Mouse (Mus musculus) lung, adult 2 months (tissue): ENCODE results near the gene Rnf182. TPM values are rescaled to one million over a fixed set of nuclear protein-coding genes. Genes with fewer than 3 reads are reported as not detected.

Experiments used
- DNase-seq: peaks from one replicate; pipeline ENCODE4 v3.0.0; 2022
- H3K4me1 ChIP-seq: fragments of 200-500 bp; 2 replicates; pipeline ENCODE4 v1.6.1; 2011; ENCODE audit warnings: low read length; ENCODE audit not compliant: control insufficient read depth, insufficient read depth
- H3K4me3 ChIP-seq: fragments of 200-500 bp; replicated peaks from 2 replicates; pipeline ENCODE3; 2011; ENCODE audit warnings: low read depth, mild to moderate bottlenecking, control low read depth, low read length; ENCODE audit errors: extremely low read depth
- CTCF ChIP-seq: fragments of 200-500 bp; IDR thresholded peaks from 2 replicates; pipeline ENCODE4 v1.5.1; 2011; ENCODE audit warnings: mild to moderate bottlenecking, low read length, control low read depth; ENCODE audit not compliant: insufficient read depth
- POLR2A ChIP-seq: fragments of 200-500 bp; IDR thresholded peaks from 2 replicates; pipeline ENCODE4 v1.6.1; 2011; ENCODE audit warnings: low read depth, mild to moderate bottlenecking, control low read depth, low read length, borderline replicate concordance; ENCODE audit errors: extremely low read depth
- WGBS: fragments of 180-500 bp; shearing (Covaris S2); methylation state at CpG from one replicate; pipeline ENCODE4 v1.1.7; 2018; 5-methylcytosine and 5-hydroxymethylcytosine counted together
- polyA plus RNA-seq: library from polyadenylated mRNA; depleted of rRNA; stranded (reverse); fragments of >200 nt; gene quantifications from 2 replicates; pipeline ENCODE4 v1.2.3, GENCODE M21; 2012

Gene Rnf182
- polyA plus RNA-seq, 1 experiment: 0.07 TPM

- TF ChIP-seq CTCF (no peak), POLR2A (no peak)
- Histone ChIP-seq H3K4me3 (no peak overlapping the region), H3K4me1 (no peaks in the 10 kb centered on the region)
- DNase-seq: no peak
- WGBS: 90% methylated on average over 4 of the region's 4 CpGs
These were observed 17.5 kb downstream of the Rnf182 start for GRCm38 (mm10) chr13:43633024-43633423.

- TF ChIP-seq CTCF (no peak), POLR2A (no peak)
- Histone ChIP-seq H3K4me3 (no peak overlapping the region), H3K4me1 (no peaks in the 10 kb centered on the region)
- DNase-seq: no peak
- WGBS: 69% methylated on average over 7 of the region's 7 CpGs
These were observed 22.2 kb downstream of the Rnf182 start for GRCm38 (mm10) chr13:43637720-43638119.

- Histone ChIP-seq H3K4me3 (no peak overlapping the region), H3K4me1 (no peaks in the 10 kb centered on the region)
- no peak for TF ChIP-seq CTCF
- TF ChIP-seq POLR2A: no peak
- 38% methylated on average over 1 of the region's 1 CpGs for WGBS
- no peak for DNase-seq
These were observed 29.5 kb downstream of the Rnf182 start for GRCm38 (mm10) chr13:43644991-43645390.

- no peak for TF ChIP-seq CTCF
- no peak for TF ChIP-seq POLR2A
- 75% methylated on average over 6 of the region's 6 CpGs for WGBS
- no peaks in the 10 kb centered on the region for H3K4me1 ChIP-seq
These were observed 33.0 kb downstream of the Rnf182 start for GRCm38 (mm10) chr13:43648556-43648955.

GRCm38 (mm10) chr13:43651277-43651676 lies 35.8 kb downstream of the Rnf182 start:
- WGBS: 79% methylated on average over 3 of the region's 3 CpGs
- Histone ChIP-seq H3K4me1 (no peaks in the 10 kb centered on the region), H3K4me3 (no peak overlapping the region)
- TF ChIP-seq CTCF: no peak
- TF ChIP-seq POLR2A: no peak
- DNase-seq: no peak

More at GRCm38 (mm10) chr13:43648556-43648955, 33.0 kb downstream of the Rnf182 start:
- no peak overlapping the region for H3K4me3 ChIP-seq
- DNase-seq: no peak

- no peak for DNase-seq
- Histone ChIP-seq H3K4me3 (no peak overlapping the region), H3K4me1 (no peaks in the 10 kb centered on the region)
- TF ChIP-seq CTCF (no peak), POLR2A (no peak)
- WGBS: 41% methylated on average over 6 of the region's 6 CpGs
These were observed 38.6 kb downstream of the Rnf182 start for GRCm38 (mm10) chr13:43654091-43654490.

- Histone ChIP-seq H3K4me1 (no peaks in the 10 kb centered on the region), H3K4me3 (no peak overlapping the region)
- TF ChIP-seq CTCF (no peak), POLR2A (no peak)
- WGBS: 87% methylated on average over 4 of the region's 4 CpGs
- DNase-seq: no peak
These were observed 47.7 kb downstream of the Rnf182 start for GRCm38 (mm10) chr13:43663225-43663624.

- Histone ChIP-seq H3K4me3 (no peak overlapping the region), H3K4me1 (no peaks in the 10 kb centered on the region)
- 91% methylated on average over 12 of the region's 12 CpGs for WGBS
- no peak for DNase-seq
- TF ChIP-seq CTCF: no peak
- TF ChIP-seq POLR2A: no peak
These were observed 50.6 kb downstream of the Rnf182 start for GRCm38 (mm10) chr13:43666130-43666529.

GRCm38 (mm10) chr13:43666920-43667319 lies 51.4 kb downstream of the Rnf182 start:
- DNase-seq: no peak
- Histone ChIP-seq H3K4me3 (no peak overlapping the region), H3K4me1 (no peaks in the 10 kb centered on the region)
- WGBS: 36% methylated on average over 6 of the region's 6 CpGs
- no peak for TF ChIP-seq POLR2A

- 73% methylated on average over 8 of the region's 8 CpGs for WGBS
- TF ChIP-seq POLR2A (no peak), CTCF (no peak)
- Histone ChIP-seq H3K4me3 (no peak overlapping the region), H3K4me1 (no peaks in the 10 kb centered on the region)
- no peak for DNase-seq
These were observed 61.8 kb downstream of the Rnf182 start for GRCm38 (mm10) chr13:43677159-43677882.

GRCm38 (mm10) chr13:43677883-43678244 lies 62.4 kb downstream of the Rnf182 start:
- DNase-seq: no peak
- 83% methylated on average over 5 of the region's 5 CpGs for WGBS
- Histone ChIP-seq H3K4me3 (no peak overlapping the region), H3K4me1 (no peaks in the 10 kb centered on the region)
- TF ChIP-seq CTCF: no peak
- no peak for TF ChIP-seq POLR2A

- no peak overlapping the region for H3K4me3 ChIP-seq
- no peaks in the 10 kb centered on the region for H3K4me1 ChIP-seq
- TF ChIP-seq CTCF (no peak), POLR2A (no peak)
- DNase-seq: no peak
- 31% methylated on average over 8 of the region's 8 CpGs for WGBS
These were observed 69.0 kb downstream of the Rnf182 start for GRCm38 (mm10) chr13:43684499-43684994.
